Mouse (Mus musculus): ENCODE results near the gene Fgf14. TPM values are rescaled to one million over a fixed set of nuclear protein-coding genes. Genes with fewer than 3 reads are reported as not detected.
"Not testable (repeated sequence)": the region's sequence is repeated elsewhere in the genome, so short reads cannot be mapped to it uniquely, and the experiment has no call there.

The Fgf14 gene
- polyA plus RNA-seq, 1 experiment from 2014 or later: 28.5 TPM

DNA sequence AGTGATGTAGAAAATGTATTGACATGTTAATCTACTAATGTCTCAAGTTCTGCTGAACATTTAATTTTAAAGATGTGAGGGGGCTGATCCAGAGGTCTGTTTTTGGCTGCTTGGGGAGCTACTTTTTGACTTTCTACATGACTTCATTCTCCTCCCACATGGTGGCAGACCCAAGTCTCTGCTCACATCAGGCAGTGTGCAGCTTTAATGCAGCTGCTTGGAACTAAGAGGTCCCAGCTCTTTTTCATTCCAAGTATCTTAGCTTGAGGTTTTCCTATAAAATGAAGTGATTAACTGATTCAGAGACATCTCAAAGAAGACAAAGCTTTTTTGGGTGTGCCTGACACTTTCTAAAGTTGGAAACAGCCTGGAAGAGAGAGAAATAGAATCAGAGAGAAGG, 232.1 kb downstream of the Fgf14 start:
- Histone ChIP-seq H3K27me3 (ENCODE audit: control insufficient read depth, insufficient read depth, low read length) (no peaks in the 10 kb centered on the region), H3K27ac (replicated peaks; ENCODE audit: low read depth, low read length) (no peak overlapping the region), H3K4me2 (ENCODE audit: low read length) (no peak overlapping the region), H3K4me1 (ENCODE audit: control insufficient read depth, insufficient read depth, low read length) (no peaks in the 10 kb centered on the region), H3K36me3 (ENCODE audit: control insufficient read depth, insufficient read depth, low read length) (no peaks in the 10 kb centered on the region), H3K4me3 (replicated peaks; ENCODE audit: low read depth, low read length) (no peak overlapping the region), H3K9me3 (ENCODE audit: control insufficient read depth, low read length) (no peaks in the 10 kb centered on the region), H3K9ac (replicated peaks; ENCODE audit: low read length) (no peak overlapping the region)
- DNase-seq (no peak), ATAC-seq (ENCODE audit: low FRiP score, low TSS enrichment) (no peak)

DNA sequence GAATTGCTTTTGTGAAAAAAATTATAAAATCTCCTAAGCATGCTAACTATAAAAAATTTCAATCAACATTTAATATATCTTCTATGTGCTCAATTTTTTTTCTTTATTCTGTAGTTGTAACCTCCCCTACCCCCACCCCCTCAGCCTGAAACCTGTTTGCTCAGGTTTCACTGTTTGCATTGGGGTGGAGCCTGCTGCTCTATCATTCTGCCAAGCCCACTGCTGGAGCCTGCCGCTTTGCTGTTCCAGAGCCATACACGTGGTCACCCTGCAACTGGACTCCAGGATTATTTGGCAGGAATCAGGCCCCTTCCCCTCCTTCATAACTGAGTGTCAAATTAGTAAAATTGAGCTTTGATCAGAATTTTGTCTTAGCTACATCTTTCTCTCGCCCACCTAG, 237.6 kb downstream of the Fgf14 start:
- H3K36me3 ChIP-seq (ENCODE audit: control insufficient read depth, insufficient read depth, low read length); H3K9ac ChIP-seq (replicated peaks; ENCODE audit: low read length); H3K4me3 ChIP-seq (replicated peaks; ENCODE audit: low read depth, low read length); ATAC-seq (ENCODE audit: low FRiP score, low TSS enrichment); H3K4me1 ChIP-seq (ENCODE audit: control insufficient read depth, insufficient read depth, low read length); H3K4me2 ChIP-seq (ENCODE audit: low read length); H3K27ac ChIP-seq (replicated peaks; ENCODE audit: low read depth, low read length); DNase-seq; H3K27me3 ChIP-seq (ENCODE audit: control insufficient read depth, insufficient read depth, low read length); H3K9me3 ChIP-seq (ENCODE audit: control insufficient read depth, low read length): not testable (repeated sequence)
- 50% methylated on average over 3 of the region's 3 CpGs for WGBS

DNA sequence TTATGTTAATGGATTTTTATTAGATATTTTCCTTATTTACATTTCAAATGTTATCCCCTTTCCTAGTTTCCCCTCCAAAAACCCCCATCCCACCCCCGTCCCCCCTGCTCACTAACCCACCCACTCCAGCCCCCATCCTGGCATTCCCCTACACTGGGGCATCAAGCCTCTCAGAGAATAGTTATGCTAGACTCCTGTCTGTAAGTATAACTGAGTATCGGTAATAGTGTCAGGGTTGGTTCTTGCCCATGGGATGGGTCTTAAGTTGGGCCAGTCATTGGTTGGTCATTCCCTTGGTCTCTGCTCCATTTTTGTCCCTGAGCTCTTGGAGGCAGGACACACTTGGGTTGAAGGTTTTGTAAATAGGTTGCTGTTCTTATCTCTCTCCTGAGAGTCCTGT, 265.0 kb downstream of the Fgf14 start:
- 80% methylated on average over 2 of the region's 2 CpGs for WGBS

DNA sequence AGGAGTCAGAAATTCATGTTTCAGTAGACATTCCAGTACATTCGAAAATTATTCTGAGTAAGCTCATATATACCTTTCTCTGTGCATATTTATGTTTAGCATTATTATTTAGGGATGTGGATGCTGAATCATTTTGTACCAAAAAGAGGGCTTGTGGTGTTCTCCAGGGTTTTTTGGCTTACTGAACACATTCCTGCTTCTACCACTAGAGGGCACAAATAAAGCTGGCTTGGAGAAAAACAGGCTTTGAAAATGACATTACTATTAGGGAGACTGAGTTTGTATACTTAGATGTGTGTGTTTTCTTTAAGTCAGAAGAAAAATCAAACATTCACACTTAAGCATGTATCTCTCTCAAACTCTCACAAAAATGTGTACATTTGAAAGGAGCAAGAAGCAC, 266.0 kb downstream of the Fgf14 start:
- Histone ChIP-seq H3K36me3 (ENCODE audit: control insufficient read depth, insufficient read depth, low read length) (no peaks in the 10 kb centered on the region), H3K4me2 (ENCODE audit: low read length) (no peak overlapping the region), H3K9ac (replicated peaks; ENCODE audit: low read length) (no peak overlapping the region), H3K9me3 (ENCODE audit: control insufficient read depth, low read length) (no peaks in the 10 kb centered on the region), H3K27ac (replicated peaks; ENCODE audit: low read depth, low read length) (no peak overlapping the region), H3K4me1 (ENCODE audit: control insufficient read depth, insufficient read depth, low read length) (no peaks in the 10 kb centered on the region), H3K27me3 (ENCODE audit: control insufficient read depth, insufficient read depth, low read length) (no peaks in the 10 kb centered on the region), H3K4me3 (replicated peaks; ENCODE audit: low read depth, low read length) (no peak overlapping the region)
- 2% methylated on average over 1 of the region's 1 CpGs for WGBS
- peak; percentile 79 for DNase-seq
- no peak for ATAC-seq (ENCODE audit: low FRiP score, low TSS enrichment)

More for the DNA sequence above, 265.0 kb downstream of the Fgf14 start:
- Histone ChIP-seq H3K27me3 (ENCODE audit: control insufficient read depth, insufficient read depth, low read length) (no peaks in the 10 kb centered on the region), H3K9ac (replicated peaks; ENCODE audit: low read length) (no peak overlapping the region), H3K36me3 (ENCODE audit: control insufficient read depth, insufficient read depth, low read length) (no peaks in the 10 kb centered on the region), H3K27ac (replicated peaks; ENCODE audit: low read depth, low read length) (no peak overlapping the region), H3K4me3 (replicated peaks; ENCODE audit: low read depth, low read length) (no peak overlapping the region), H3K9me3 (ENCODE audit: control insufficient read depth, low read length) (no peaks in the 10 kb centered on the region), H3K4me2 (ENCODE audit: low read length) (no peak overlapping the region), H3K4me1 (ENCODE audit: control insufficient read depth, insufficient read depth, low read length) (no peaks in the 10 kb centered on the region)
- no peak for DNase-seq
- no peak for ATAC-seq (ENCODE audit: low FRiP score, low TSS enrichment)

DNA sequence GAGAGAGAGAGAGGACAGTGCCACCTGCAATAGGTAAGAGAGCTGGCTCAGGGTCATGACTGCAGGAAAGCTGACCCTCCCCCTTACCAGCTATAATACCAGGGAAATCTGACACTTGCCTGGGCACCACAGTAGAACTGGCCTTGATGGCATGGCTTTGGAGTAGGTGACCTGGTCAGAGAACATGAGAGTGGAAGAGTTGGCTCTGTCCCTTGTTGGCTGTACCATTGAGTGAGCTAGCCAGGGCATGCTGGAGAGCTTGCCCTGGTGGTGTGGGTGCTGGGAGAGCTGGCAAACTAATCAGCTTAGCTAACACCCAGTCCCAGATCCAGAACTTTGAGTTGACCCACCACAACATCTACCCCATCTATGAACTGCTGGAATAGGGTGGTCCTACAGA, 348.5 kb downstream of the Fgf14 start:
- no peak overlapping the region for H3K4me2 ChIP-seq (ENCODE audit: low read length)
- DNase-seq (no peak), ATAC-seq (ENCODE audit: low FRiP score, low TSS enrichment) (no peak; the same call in 1 of the 2 replicates)
- no peak overlapping the region for H3K9ac ChIP-seq (replicated peaks; ENCODE audit: low read length)
- no peaks in the 10 kb centered on the region for H3K4me1 ChIP-seq (ENCODE audit: control insufficient read depth, insufficient read depth, low read length)
- no peaks in the 10 kb centered on the region for H3K27me3 ChIP-seq (ENCODE audit: control insufficient read depth, insufficient read depth, low read length)
- no peaks in the 10 kb centered on the region for H3K9me3 ChIP-seq (ENCODE audit: control insufficient read depth, low read length)
- H3K27ac ChIP-seq (replicated peaks; ENCODE audit: low read depth, low read length): no peak overlapping the region
- no peaks in the 10 kb centered on the region for H3K36me3 ChIP-seq (ENCODE audit: control insufficient read depth, insufficient read depth, low read length)
- no peak overlapping the region for H3K4me3 ChIP-seq (replicated peaks; ENCODE audit: low read depth, low read length)

DNA sequence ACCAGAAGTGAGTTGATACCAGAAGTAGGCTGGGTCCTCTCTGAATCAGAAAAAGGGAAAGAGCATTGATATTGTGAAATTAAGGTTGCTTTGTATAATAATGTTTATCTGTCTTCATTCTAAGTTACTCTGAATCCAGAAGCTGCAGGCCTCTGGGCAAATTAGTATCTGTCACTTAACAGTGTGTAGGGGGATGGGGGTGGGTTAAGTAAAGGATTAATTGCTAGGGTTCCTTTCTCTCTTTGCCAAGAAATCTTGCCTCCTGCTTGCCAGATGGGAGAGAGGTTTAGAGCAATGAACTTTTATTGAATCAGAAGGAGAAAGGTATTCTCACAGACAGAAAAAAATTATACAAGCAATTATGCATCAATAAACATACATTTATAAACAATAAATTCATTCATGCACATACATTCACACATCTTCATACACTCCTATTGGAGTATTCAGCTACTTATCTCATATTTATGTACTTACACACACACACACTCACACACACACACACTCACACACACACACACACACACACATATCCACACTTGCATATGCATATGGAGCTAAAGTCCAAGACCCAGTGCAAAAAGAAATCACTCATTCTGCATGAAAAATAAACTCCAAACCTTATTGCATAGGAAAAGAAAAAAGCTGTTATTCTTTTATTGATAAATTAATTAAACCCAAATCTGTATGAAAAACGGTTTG, 357.8 kb downstream of the Fgf14 start:
- DNase-seq (peak; percentile 28), ATAC-seq (ENCODE audit: low FRiP score, low TSS enrichment) (no peak)
- Histone ChIP-seq H3K4me3 (replicated peaks; ENCODE audit: low read depth, low read length) (no peak overlapping the region), H3K4me1 (ENCODE audit: control insufficient read depth, insufficient read depth, low read length) (no peaks in the 10 kb centered on the region), H3K4me2 (ENCODE audit: low read length) (no peak overlapping the region), H3K27me3 (ENCODE audit: control insufficient read depth, insufficient read depth, low read length) (no peaks in the 10 kb centered on the region), H3K27ac (replicated peaks; ENCODE audit: low read depth, low read length) (no peak overlapping the region), H3K9me3 (ENCODE audit: control insufficient read depth, low read length) (no peaks in the 10 kb centered on the region), H3K9ac (replicated peaks; ENCODE audit: low read length) (no peak overlapping the region), H3K36me3 (ENCODE audit: control insufficient read depth, insufficient read depth, low read length) (no peaks in the 10 kb centered on the region)
- 59% methylated on average over 1 of the region's 1 CpGs for WGBS

DNA sequence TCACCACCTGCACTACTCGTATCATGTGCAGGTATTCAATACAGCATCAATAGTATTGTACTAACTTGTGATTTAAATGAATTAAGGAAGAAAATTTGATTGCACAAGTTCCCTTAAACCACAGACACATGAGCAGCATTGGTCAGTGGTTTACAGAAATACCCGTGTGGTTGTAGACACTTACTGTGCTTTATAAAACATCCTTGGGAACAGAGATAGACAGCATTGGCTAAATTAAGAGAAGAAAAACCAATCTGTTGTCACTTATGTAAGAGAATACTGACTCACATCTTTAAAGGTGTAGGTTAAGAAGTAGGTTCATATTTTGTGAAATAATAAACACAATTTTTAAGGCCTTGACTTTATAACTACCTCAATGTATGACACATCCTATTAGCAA, 361.4 kb downstream of the Fgf14 start:
- no peak overlapping the region for H3K4me3 ChIP-seq (replicated peaks; ENCODE audit: low read depth, low read length)
- no peaks in the 10 kb centered on the region for H3K9me3 ChIP-seq (ENCODE audit: control insufficient read depth, low read length)
- no peaks in the 10 kb centered on the region for H3K4me1 ChIP-seq (ENCODE audit: control insufficient read depth, insufficient read depth, low read length)
- WGBS: 85% methylated on average over 2 of the region's 2 CpGs
- no peaks in the 10 kb centered on the region for H3K27me3 ChIP-seq (ENCODE audit: control insufficient read depth, insufficient read depth, low read length)
- no peak overlapping the region for H3K4me2 ChIP-seq (ENCODE audit: low read length)
- no peak overlapping the region for H3K9ac ChIP-seq (replicated peaks; ENCODE audit: low read length)
- no peak overlapping the region for H3K27ac ChIP-seq (replicated peaks; ENCODE audit: low read depth, low read length)
- H3K36me3 ChIP-seq (ENCODE audit: control insufficient read depth, insufficient read depth, low read length): no peaks in the 10 kb centered on the region
- ATAC-seq (ENCODE audit: low FRiP score, low TSS enrichment) (no peak), DNase-seq (no peak)

DNA sequence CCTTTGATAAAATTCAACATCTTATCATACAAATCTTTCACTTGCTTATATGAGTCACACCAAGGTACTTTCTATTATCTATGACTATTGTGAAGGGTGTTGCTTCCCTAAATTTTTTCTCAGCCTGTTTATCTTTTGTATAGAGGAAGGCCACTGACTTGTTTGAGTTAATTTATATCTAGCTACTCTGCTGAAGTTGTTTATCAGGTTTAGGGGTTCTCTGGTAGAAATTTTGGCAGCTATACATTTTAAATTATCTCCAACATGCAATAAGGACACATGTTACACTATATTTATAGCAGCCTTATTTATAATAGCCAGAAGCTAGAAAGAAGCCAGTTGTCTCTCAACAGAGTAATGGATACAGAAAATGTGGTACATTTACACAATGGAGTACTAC, 389.9 kb downstream of the Fgf14 start:
- H3K9ac ChIP-seq (replicated peaks; ENCODE audit: low read length): no peak overlapping the region
- H3K27ac ChIP-seq (replicated peaks; ENCODE audit: low read depth, low read length): no peak overlapping the region
- DNase-seq: no peak
- no peaks in the 10 kb centered on the region for H3K9me3 ChIP-seq (ENCODE audit: control insufficient read depth, low read length)
- H3K27me3 ChIP-seq (ENCODE audit: control insufficient read depth, insufficient read depth, low read length): no peaks in the 10 kb centered on the region
- no peak overlapping the region for H3K4me3 ChIP-seq (replicated peaks; ENCODE audit: low read depth, low read length)
- H3K36me3 ChIP-seq (ENCODE audit: control insufficient read depth, insufficient read depth, low read length): no peaks in the 10 kb centered on the region
- no peaks in the 10 kb centered on the region for H3K4me1 ChIP-seq (ENCODE audit: control insufficient read depth, insufficient read depth, low read length)
- no peak for ATAC-seq (ENCODE audit: low FRiP score, low TSS enrichment)
- H3K4me2 ChIP-seq (ENCODE audit: low read length): no peak overlapping the region

DNA sequence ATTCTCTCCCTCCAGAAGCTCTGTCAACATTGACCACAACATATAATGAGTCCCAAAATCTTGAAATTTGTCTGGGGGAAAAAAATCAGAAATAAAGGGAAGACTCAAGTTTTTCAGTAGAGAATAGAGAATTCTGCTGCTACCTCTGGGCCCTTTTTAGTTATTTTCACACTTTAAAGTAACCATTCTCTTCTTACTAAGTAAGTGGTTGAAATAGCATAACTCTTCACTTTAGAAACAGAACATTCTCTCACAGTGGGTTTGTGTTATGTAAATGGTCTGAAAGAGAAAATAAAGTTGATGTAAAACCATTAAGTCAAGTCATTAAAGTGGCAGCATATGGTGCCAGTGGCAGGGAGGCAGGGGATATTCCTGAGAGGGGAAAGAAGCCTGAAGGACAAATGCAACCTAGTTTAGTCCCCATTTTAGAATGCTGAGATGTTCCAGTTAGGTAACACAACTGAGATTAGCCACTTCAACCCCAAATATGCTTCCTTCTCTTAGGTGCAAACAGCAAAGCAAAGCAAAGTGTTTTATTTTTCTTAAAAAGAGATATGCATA, 398.5 kb downstream of the Fgf14 start:
- no peaks in the 10 kb centered on the region for H3K27me3 ChIP-seq (ENCODE audit: control insufficient read depth, insufficient read depth, low read length)
- ATAC-seq (ENCODE audit: low FRiP score, low TSS enrichment): no peak
- no peak overlapping the region for H3K27ac ChIP-seq (replicated peaks; ENCODE audit: low read depth, low read length)
- no peak overlapping the region for H3K4me3 ChIP-seq (replicated peaks; ENCODE audit: low read depth, low read length)
- H3K36me3 ChIP-seq (ENCODE audit: control insufficient read depth, insufficient read depth, low read length): no peaks in the 10 kb centered on the region
- H3K9me3 ChIP-seq (ENCODE audit: control insufficient read depth, low read length): no peaks in the 10 kb centered on the region
- H3K4me2 ChIP-seq (ENCODE audit: low read length): no peak overlapping the region
- no peak for DNase-seq
- no peaks in the 10 kb centered on the region for H3K4me1 ChIP-seq (ENCODE audit: control insufficient read depth, insufficient read depth, low read length)
- no peak overlapping the region for H3K9ac ChIP-seq (replicated peaks; ENCODE audit: low read length)
